Mouse (Mus musculus) liver, embryonic 11.5 days (tissue): ENCODE measurements around the gene Zfand5. TPM values are rescaled to one million over a fixed set of nuclear protein-coding genes. Genes with fewer than 3 reads are reported as not detected.

ENCODE experiments used
- ATAC-seq: fragments of 200-750 bp; cut with Nextera tagmentation; replicated peaks from 2 replicates; pipeline ENCODE4 v1.8.0; 2017; ENCODE audit warnings: moderate number of reproducible peaks, mild to moderate bottlenecking, moderate TSS enrichment, moderate library complexity; ENCODE audit not compliant: low FRiP score
- DNase-seq: peaks from one replicate; pipeline ENCODE4 v3.0.0-alpha.2; 2017; ENCODE audit warnings: low spot score
- H3K27ac ChIP-seq: fragments of 300-500 bp; sonication (generic); 2 replicates; pipeline ENCODE4 v1.5.1; 2014; ENCODE audit warnings: mild to moderate bottlenecking, low read depth, low read length, control low read depth
- H3K27me3 ChIP-seq: fragments of 300-500 bp; sonication (generic); replicated peaks from 2 replicates; pipeline ENCODE4 v1.6.1; 2014; ENCODE audit warnings: low read length, mixed read lengths; ENCODE audit not compliant: control insufficient read depth, insufficient read depth
- H3K36me3 ChIP-seq: fragments of 300-500 bp; sonication (generic); 2 replicates; pipeline ENCODE4 v1.6.1; 2014; ENCODE audit warnings: mild to moderate bottlenecking, low read length, moderate library complexity, mixed read lengths; ENCODE audit not compliant: control insufficient read depth, insufficient read depth
- H3K4me1 ChIP-seq: fragments of 300-500 bp; sonication (generic); replicated peaks from 2 replicates; pipeline ENCODE4 v1.6.1; 2014; ENCODE audit warnings: low read length, mixed read lengths; ENCODE audit not compliant: control insufficient read depth, insufficient read depth
- H3K4me2 ChIP-seq: fragments of 300-500 bp; sonication (generic); 2 replicates; pipeline ENCODE4 v1.6.1; 2014; ENCODE audit warnings: mild to moderate bottlenecking, control low read depth, moderate library complexity
- H3K4me3 ChIP-seq: fragments of 300-500 bp; sonication (generic); 2 replicates; pipeline ENCODE4 v1.5.1; 2014; ENCODE audit warnings: low read depth, low read length, control low read depth
- H3K9ac ChIP-seq: fragments of 300-500 bp; sonication (generic); 2 replicates; pipeline ENCODE4 v1.6.1; 2014; ENCODE audit warnings: low read depth, low read length, control low read depth
- H3K9me3 ChIP-seq: fragments of 300-500 bp; sonication (generic); 2 replicates; pipeline ENCODE4 v1.6.1; 2016; ENCODE audit warnings: low read length, inconsistent platforms, mixed read lengths; ENCODE audit not compliant: control insufficient read depth
- WGBS: fragments of 180-500 bp; shearing (Covaris S2); extraction: QIAGEN DNeasy Blood & Tissue Kit; methylation state at CpG from one replicate; pipeline ENCODE4 v1.1.7; 2014; 5-methylcytosine and 5-hydroxymethylcytosine counted together
- polyA plus RNA-seq: library from polyadenylated mRNA; unstranded; fragments of >200 nt; fragmentation: Nextera tagmentation; extraction: Ambion mirVana; gene quantifications from 2 replicates; pipeline ENCODE4 v1.2.1, GENCODE M21; 2014

Zfand5 gene
- polyA plus RNA-seq, 1 experiment from 2014 or later: 61.4 TPM

DNA sequence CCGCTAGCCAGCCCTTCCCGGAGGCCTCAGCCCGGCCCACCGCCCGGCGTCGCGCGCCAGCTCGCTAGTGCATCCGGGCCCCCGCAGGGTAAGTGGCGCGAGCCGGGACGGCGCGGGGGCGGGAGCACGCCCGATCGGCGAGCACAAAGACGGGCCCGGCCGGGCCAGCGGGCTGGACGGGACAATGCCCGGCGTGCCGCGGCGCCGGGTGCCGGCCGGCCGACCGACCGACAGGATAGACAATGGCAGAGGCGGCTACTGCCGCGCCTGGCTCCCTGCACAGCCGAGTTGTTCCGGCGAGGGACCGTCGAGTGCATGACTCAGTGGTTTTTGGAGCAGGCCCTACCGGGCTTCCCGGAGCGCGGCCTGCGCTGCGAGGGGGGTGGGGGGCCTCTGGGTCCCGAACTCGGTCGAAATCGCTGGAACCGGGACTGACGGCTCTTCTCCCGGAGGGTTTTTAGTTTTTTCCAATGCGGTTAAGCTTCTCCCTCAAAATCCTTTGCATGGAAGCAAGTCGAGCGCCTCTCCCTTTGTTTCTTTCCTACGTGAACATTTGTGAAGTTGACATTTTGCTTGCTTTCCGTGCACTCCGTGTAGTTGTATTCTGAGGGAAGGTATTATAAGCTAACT is 692 bp downstream of the Zfand5 start:
- WGBS: under 1% methylated on average over 65 of the region's 66 CpGs
- ATAC-seq: peak; percentile 65

DNA sequence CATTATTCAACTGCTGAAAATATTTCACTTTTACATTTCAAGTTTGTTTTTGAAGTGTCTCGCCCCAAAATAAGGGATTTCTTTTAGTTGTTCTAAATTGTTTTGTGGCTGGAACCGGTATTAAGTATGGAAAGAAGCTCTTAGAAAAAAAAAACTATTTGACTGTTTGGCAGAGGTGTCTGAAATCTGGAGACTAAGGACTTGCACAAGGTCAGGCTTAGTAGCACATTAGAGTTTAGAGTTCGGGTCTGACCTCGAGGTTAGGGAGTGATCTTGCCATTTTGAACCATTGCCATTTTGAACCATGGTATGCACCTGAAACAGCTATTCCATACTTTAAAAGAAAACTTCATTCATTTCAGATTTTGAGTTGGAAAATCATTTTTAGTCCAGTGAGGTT is 1.4 kb downstream of the Zfand5 start:
- peak overlapping the region; percentile 43; the same call in 1 of the 2 replicates for H3K27ac ChIP-seq
- ATAC-seq (no peak), DNase-seq (no peak)
- H3K9me3 ChIP-seq: no peaks in the 10 kb centered on the region
- peak overlapping the region; percentile 84 for H3K4me2 ChIP-seq
- H3K4me3 ChIP-seq: peak overlapping the region; percentile 95
- 0% methylated on average over 4 of the region's 4 CpGs for WGBS
- peaks cover 4% of the 10 kb centered on the region; the same call in 1 of the 2 replicates for H3K36me3 ChIP-seq
- peaks cover 6% of the 10 kb centered on the region for H3K4me1 ChIP-seq
- H3K27me3 ChIP-seq: no peaks in the 10 kb centered on the region
- peak overlapping the region; percentile 68 for H3K9ac ChIP-seq

More for the DNA sequence above, 692 bp downstream of the Zfand5 start:
- peak; percentile 83 for DNase-seq
- peaks cover 6% of the 10 kb centered on the region for H3K4me1 ChIP-seq
- peaks cover 4% of the 10 kb centered on the region; the same call in 1 of the 2 replicates for H3K36me3 ChIP-seq
- no peaks in the 10 kb centered on the region for H3K9me3 ChIP-seq
- H3K4me3 ChIP-seq: peak overlapping the region; percentile 95
- H3K27ac ChIP-seq: peak overlapping the region; percentile 100
- peak overlapping the region; percentile 98 for H3K9ac ChIP-seq
- peak overlapping the region; percentile 49 for H3K4me2 ChIP-seq
- H3K27me3 ChIP-seq: no peaks in the 10 kb centered on the region

GRCm38 (mm10) chr19:21274181-21274591 is 2.1 kb downstream of the Zfand5 start:
- peak overlapping the region; percentile 29; the same call in 1 of the 2 replicates for H3K27ac ChIP-seq
- H3K36me3 ChIP-seq: peaks cover 4% of the 10 kb centered on the region; the same call in 1 of the 2 replicates
- peak overlapping the region; percentile 95 for H3K4me3 ChIP-seq
- 2% methylated on average over 2 of the region's 2 CpGs for WGBS
- peak; percentile 25; the same call in 1 of the 2 replicates for ATAC-seq
- peak overlapping the region; percentile 68 for H3K9ac ChIP-seq
- H3K4me2 ChIP-seq: peak overlapping the region; percentile 84
- H3K4me1 ChIP-seq: peaks cover 6% of the 10 kb centered on the region
- peak; percentile 38 for DNase-seq
- no peaks in the 10 kb centered on the region for H3K9me3 ChIP-seq
- no peaks in the 10 kb centered on the region for H3K27me3 ChIP-seq

DNA sequence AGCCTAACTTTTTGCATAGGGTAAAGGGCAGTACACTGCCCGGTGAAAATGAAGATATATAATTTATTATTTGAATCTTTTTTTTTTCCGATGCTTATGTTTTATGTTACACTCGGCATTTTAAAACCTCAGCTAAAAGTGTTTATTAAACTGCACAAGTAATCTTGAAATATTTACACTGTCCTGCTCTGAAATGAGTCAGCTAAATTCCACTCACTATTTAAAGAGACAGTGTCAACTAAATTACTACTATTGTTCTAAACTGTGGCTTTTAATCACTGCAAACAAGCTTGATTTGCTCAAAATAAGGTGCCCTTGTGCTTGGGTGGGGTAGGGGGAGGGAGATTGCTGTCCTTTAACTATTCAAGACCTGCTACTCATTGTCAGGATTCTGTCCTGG is 2.6 kb downstream of the Zfand5 start:
- H3K4me1 ChIP-seq: peaks cover 6% of the 10 kb centered on the region
- H3K4me2 ChIP-seq: peak overlapping the region; percentile 84
- 27% methylated on average over 3 of the region's 3 CpGs for WGBS
- no peak for DNase-seq
- H3K36me3 ChIP-seq: peaks cover 4% of the 10 kb centered on the region; the same call in 1 of the 2 replicates
- H3K4me3 ChIP-seq: peak overlapping the region; percentile 95
- H3K27ac ChIP-seq: no peak overlapping the region
- H3K9me3 ChIP-seq: no peaks in the 10 kb centered on the region
- H3K9ac ChIP-seq: peak overlapping the region; percentile 68; the same call in 1 of the 2 replicates
- H3K27me3 ChIP-seq: no peaks in the 10 kb centered on the region
- no peak for ATAC-seq

DNA sequence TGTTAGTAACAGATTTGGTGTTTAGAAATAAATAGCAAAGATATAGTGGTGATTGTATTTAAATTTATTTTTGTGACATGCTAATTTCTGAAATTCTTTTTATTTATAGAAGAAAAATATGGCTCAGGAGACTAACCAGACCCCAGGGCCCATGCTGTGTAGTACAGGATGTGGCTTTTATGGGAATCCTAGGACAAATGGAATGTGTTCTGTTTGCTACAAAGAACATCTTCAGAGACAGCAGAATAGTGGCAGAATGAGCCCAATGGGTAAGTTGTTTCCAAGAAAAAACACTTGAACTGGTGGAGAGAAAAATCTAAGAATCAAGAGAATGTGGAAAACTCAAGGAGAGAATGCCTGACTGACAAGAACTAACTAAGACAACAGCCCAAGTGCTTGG is 4.2 kb downstream of the Zfand5 start:
- no peak for DNase-seq
- no peak overlapping the region for H3K4me3 ChIP-seq
- no peak overlapping the region for H3K4me2 ChIP-seq
- no peak overlapping the region for H3K9ac ChIP-seq
- H3K27me3 ChIP-seq: no peaks in the 10 kb centered on the region
- H3K9me3 ChIP-seq: no peaks in the 10 kb centered on the region
- no peak for ATAC-seq
- H3K36me3 ChIP-seq: peaks cover 9% of the 10 kb centered on the region; the same call in 1 of the 2 replicates
- H3K27ac ChIP-seq: no peak overlapping the region
- H3K4me1 ChIP-seq: peaks cover 6% of the 10 kb centered on the region

DNA sequence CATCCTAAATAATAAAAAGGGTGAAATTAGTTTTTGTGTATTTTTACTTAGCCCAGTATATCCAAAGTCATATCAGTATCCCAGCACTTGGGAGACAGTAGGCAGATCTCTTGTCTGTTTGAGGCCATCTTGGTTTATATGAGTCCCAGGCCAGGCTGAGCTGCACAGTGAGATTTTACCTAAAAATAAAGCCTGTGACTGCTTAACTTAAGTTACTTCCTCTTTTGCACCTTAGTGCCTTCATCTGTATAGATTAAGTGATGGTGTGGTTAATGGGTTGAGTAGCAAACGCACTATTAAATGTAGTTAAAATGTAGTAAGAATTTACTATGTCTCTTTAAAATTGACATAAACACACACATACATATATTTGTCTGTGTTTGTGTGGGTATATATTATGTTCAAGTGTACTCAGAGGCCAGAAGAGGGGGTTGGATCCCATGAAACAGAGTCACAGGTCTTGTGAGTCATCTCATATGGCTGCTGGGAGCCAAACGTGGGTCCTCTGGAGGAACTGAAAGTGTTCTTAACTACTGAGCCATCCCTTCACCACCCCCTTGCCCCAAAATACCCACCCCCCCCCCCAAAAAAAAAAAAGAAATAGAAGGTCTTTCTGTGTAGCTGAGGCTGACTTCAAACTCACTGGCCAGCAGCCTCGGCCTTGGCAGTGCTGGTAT is 14.5 kb downstream of the Zfand5 start:
- no peak overlapping the region for H3K9ac ChIP-seq
- no peak overlapping the region for H3K4me2 ChIP-seq
- H3K27me3 ChIP-seq: no peaks in the 10 kb centered on the region
- no peak overlapping the region for H3K4me3 ChIP-seq
- DNase-seq: no peak
- H3K9me3 ChIP-seq: no peaks in the 10 kb centered on the region
- H3K27ac ChIP-seq: no peak overlapping the region
- WGBS: 73% methylated on average over 3 of the region's 3 CpGs
- no peaks in the 10 kb centered on the region for H3K4me1 ChIP-seq
- H3K36me3 ChIP-seq: no peaks in the 10 kb centered on the region; the same call in 1 of the 2 replicates
- ATAC-seq: no peak

- Histone ChIP-seq H3K9ac (no peak overlapping the region), H3K4me3 (no peak overlapping the region), H3K27ac (no peak overlapping the region), H3K36me3 (no peaks in the 10 kb centered on the region), H3K9me3 (no peaks in the 10 kb centered on the region), H3K4me2 (no peak overlapping the region), H3K4me1 (no peaks in the 10 kb centered on the region), H3K27me3 (no peaks in the 10 kb centered on the region)
- ATAC-seq: no peak
- no peak for DNase-seq
- 87% methylated on average over 4 of the region's 4 CpGs for WGBS
Measured at GRCm38 (mm10) chr19:21297411-21297810, 25.3 kb downstream of the Zfand5 start.

- H3K27ac ChIP-seq: no peak overlapping the region
- ATAC-seq (no peak), DNase-seq (no peak)
- WGBS: 47% methylated on average over 3 of the region's 3 CpGs
- H3K27me3 ChIP-seq: no peaks in the 10 kb centered on the region
- no peaks in the 10 kb centered on the region for H3K36me3 ChIP-seq
- H3K9me3 ChIP-seq: no peaks in the 10 kb centered on the region
- no peak overlapping the region for H3K9ac ChIP-seq
- H3K4me1 ChIP-seq: no peaks in the 10 kb centered on the region
- no peak overlapping the region for H3K4me2 ChIP-seq
- H3K4me3 ChIP-seq: no peak overlapping the region
Measured at GRCm38 (mm10) chr19:21301787-21302186, 29.7 kb downstream of the Zfand5 start.
